Mouse (Mus musculus) CD4-positive, CD25-positive, alpha-beta regulatory T cell, adult 2 months (primary cell): ENCODE results near the gene Rasl11a.
A peak's percentile ranks its signal among the peaks of the same experiment; 100 is the strongest.

ENCODE experiments used
- DNase-seq: peaks from one replicate; pipeline ENCODE4 v3.0.0-alpha.2; 2012; ENCODE audit warnings: low read depth, low spot score

The Rasl11a gene

DNA sequence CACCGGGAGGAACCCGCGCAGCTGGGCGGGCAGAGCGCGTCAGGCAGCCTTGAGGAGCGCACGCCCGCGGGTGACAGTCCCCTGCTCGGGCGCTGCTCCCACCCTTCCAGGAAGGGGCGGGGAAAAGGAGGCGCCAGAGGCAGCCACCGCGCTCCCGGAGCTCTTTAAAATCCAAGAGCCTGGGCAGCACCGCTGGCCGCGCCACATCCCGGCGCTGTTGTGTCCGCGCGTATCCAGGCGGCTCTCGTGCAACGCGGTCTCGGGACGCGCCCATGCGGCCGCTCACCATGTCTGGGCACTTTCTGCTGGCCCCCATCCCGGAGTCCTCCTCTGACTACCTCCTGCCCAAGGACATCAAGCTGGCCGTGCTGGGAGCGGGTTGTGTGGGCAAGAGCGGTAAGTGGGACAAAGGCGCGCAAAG lies at the start of gene Rasl11a:
TSS of gene Rasl11a (plus strand) at position 127 of the 421 bp plus-strand sequence.
- peak; percentile 71 for DNase-seq

DNA sequence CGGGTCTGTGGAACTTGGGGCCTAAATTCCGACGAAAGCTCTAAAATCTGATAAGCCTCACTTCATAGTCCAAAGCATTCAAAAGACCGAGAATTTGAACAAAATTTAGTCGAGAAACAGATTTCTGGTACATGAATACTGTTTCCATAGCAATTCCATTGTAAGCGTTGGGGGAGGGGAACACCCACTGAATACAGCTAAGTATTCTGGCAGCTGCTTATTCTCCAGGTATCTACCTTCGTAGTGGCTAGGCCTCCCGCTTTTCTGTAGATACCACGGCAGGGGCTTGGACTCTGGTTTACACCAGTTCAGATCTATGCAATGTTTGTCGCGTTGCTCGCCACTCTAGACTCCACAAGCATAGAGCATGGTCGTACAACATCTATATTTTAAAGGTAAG lies 49.1 kb upstream of the Rasl11a start:
- DNase-seq: no peak

- no peak for DNase-seq
Measured at GRCm38 (mm10) chr5:146798031-146798430, 46.8 kb upstream of the Rasl11a start.

- DNase-seq: no peak
Measured at GRCm38 (mm10) chr5:146806004-146806430, 38.9 kb upstream of the Rasl11a start.

GRCm38 (mm10) chr5:146809951-146810350 lies 34.9 kb upstream of the Rasl11a start:
- no peak for DNase-seq

GRCm38 (mm10) chr5:146812866-146813265 lies 32.0 kb upstream of the Rasl11a start:
- DNase-seq: no peak

DNA sequence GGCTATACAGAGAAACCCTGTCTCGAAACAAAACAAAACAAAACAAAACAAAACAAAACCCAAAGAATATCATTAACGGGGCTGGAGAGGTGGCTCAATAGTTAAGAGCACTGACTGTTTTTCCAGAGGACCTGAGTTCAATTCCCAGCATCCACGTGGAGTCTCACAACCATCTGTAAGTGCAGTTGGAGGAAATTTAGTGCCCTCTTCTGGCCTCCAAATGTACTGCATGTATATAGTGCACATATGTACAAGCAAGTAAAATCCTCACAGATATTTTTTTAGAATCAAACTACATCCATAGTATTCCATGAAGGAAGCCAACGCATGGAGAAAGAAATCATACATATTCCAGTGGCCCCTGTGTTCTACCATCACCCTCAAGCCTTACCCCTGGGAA lies 31.4 kb upstream of the Rasl11a start:
- DNase-seq: no peak

- DNase-seq: no peak
Measured at GRCm38 (mm10) chr5:146815394-146815793, 29.5 kb upstream of the Rasl11a start.

- no peak for DNase-seq
Measured at GRCm38 (mm10) chr5:146817583-146817982, 27.3 kb upstream of the Rasl11a start.

DNA sequence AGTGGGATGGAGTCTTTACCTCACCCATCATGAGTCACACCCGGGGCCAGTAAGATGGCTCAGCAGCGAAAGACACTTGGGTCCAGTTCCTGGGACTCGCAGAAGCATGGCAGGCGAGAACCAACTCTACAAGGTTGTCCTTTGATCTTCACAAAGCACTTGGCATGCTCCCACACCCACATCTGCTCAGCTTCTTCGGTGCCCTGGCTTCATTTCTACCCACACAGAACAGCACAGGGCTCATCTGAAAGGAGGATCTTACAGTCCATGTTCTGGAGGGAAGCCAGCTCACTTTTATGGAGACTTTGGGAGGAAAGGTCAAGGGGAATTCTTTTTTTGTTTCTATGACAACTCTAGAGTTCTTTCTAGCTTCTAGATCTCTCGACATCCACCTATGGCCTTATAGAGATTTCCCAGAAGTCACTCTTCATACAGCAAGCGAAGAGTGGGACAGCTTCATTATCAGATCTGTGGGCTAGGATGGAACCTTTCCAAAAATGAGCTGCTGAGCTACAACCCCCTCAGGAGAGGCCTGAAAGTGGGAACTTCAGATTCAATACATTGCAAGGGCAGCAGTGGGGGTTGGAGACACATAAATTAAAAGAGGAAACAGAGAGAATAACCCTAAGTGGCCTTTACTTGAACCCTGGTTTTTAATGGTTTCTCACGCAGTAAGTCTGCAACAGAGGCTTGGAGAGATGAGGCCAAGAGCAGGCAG lies 25.8 kb upstream of the Rasl11a start:
- no peak for DNase-seq

- DNase-seq: no peak
Measured at GRCm38 (mm10) chr5:146823005-146823404, 21.9 kb upstream of the Rasl11a start.

DNA sequence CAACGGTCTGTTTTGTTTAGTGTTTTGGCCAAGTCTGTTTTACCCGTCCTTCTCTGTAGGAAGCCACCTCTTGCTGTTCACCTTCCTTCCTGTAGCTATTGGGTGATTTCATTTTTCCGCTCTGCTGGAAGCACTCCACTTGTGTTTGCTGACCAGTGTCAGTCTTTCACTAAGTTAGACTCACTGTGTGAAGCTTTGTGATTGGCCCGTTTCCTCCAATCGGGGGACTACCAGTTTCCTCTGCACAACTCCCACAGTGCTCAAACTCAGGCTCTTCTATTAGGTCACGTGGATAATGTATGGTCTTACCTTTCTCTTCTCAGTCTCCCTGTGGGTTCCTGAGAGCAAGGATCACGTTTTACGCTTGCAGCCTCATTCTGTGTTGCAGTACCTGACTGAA lies 15.3 kb upstream of the Rasl11a start:
- DNase-seq: peak; percentile 75

GRCm38 (mm10) chr5:146832435-146832768 lies 12.5 kb upstream of the Rasl11a start:
- DNase-seq: no peak

GRCm38 (mm10) chr5:146832769-146833448 lies 12.0 kb upstream of the Rasl11a start, which contains the start of gene Rpl21:
Gene Rpl21 (plus strand): TSS chr5:146832890.
- DNase-seq: peak; percentile 98

DNA sequence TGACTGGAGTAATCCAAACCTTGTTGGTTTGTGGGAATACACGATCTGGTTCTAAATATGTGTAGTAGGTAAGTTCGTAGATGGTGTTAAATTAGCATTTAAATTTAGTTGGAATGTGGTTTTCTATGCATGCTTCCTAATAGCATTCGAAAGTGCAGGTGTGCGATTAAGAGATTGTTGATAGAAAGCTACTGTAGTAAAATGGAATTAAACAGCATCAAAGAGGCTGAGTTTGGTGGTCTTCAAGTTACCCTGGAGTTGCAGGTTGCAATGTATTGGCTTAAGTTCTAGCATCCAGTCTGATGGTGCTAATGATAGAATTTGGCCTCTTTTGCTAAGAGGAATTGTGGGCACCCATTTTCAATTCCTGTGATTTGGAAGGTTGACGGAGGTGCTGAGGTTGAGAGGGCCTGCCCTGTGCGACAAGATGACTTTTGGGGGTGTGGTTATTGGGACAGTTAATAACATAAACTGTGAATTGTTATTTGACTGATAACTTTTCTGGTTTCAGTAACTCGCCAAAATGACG lies 11.1 kb upstream of the Rasl11a start:
- DNase-seq: no peak

GRCm38 (mm10) chr5:146834959-146835358 lies 9.9 kb upstream of the Rasl11a start:
- DNase-seq: no peak

- no peak for DNase-seq
Measured at GRCm38 (mm10) chr5:146837967-146838720, 6.7 kb upstream of the Rasl11a start.

DNA sequence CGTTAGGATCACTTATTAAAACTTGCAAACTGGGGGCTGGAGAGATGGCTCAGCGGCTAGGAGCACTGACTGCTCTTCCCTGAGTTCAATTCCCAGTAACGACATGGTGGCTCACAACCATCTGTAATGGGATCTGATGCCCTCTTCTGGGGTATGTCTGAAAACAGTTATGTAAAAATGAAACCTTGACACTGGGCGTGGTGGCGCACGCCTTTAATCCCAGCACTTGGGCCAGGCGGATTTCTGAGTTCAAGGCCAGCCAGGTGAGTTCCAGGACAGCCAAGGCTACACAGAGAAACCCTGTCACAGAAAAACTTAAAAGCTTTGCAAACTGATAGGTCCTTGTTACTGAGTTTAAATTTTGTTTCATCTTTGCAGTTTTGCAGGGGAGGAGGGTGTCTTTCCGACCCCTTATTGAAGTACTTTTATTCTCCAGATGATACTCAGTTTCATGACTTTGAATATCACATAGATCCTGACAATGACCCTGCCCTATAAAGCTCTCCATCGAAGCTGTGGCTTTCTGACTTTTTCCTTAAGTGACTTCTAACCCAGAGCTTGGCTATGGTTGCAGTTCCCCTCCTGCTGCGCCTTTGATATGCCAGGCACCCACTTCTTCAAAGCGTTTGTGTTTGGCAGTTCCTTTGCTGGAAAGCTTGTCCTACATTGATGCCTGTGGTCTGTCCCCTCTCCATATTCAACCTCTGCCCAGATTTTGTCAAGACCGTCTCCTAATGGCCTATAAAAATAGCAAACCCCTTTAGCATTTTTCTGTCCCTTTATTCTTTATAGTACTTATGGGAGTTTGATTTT lies 5.8 kb upstream of the Rasl11a start:
- no peak for DNase-seq

DNA sequence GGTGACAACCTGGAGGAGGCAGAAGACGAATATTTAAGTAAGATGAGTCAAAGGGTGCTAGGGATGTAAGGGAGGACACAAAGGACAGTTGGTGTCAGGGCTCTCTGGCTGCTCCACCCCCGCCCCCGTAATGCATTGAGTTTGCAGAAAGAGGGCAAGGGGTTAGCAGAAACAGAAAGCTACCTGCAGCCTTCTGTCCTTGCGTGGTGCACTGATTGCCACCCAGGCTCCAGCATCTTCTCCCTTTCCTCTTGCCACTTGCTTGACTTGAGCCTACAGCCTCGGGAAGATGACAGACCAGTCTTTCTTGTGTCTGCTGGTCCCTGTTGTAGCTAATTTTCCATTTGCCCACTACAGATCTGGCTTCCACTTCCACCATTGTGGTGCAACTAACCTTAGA lies 5.1 kb upstream of the Rasl11a start:
- no peak for DNase-seq

DNA sequence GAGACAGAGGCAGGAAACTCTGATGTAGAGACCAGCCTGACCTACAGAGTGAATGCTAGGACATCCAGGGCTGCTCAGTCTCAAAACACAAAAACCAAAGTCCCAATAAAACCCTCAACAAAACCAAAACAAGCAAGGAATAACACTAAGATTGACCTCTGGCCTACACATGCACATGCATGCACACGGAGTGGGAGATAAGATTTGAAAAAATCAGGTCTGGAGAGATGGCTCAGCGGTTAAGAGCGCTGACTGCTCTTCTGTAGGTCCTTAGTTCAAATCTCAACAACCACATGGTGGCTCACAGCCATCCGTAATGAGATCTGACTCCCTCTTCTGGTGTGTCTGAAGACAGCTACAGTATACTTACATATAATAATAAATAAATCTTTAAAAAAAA lies 4.4 kb upstream of the Rasl11a start:
- DNase-seq: no peak

GRCm38 (mm10) chr5:146841301-146841700 lies 3.6 kb upstream of the Rasl11a start:
- DNase-seq: no peak
